Mouse (Mus musculus) heart, postnatal 25 days (tissue): Measurements from ENCODE around the gene Bmpr2. TPM values are rescaled to one million over a fixed set of nuclear protein-coding genes. Genes with fewer than 3 reads are reported as not detected.
"Not testable (repeated sequence)": the region's sequence is repeated elsewhere in the genome, so short reads cannot be mapped to it uniquely, and the experiment has no call there.

Source experiments
- DNase-seq: peaks from one replicate; pipeline ENCODE4 v3.0.0; 2022; ENCODE audit warnings: low spot score
- intact Hi-C: fragments of 180-260 bp; cut with DNase I; formaldehyde crosslinking; loops from one replicate; pipeline ENCODE4 v1.15.1; 2025
- total RNA-seq, 2 experiments: library from RNA; stranded (reverse); gene quantifications; 2 replicates each; pipeline ENCODE4 v1.2.3; 2021

Bmpr2 gene
- 10 to 100 TPM; 39.2 to 46.7 TPM for total RNA-seq

- peak; percentile 84 for DNase-seq
- intact Hi-C loops = loop anchor here (5.0 kb wide), 2 partner anchors 34 to 79 kb away; no protein-coding TSS in a partner anchor
These were observed at the start of gene Bmpr2 for GRCm38 (mm10) chr1:59763164-59763768. TSS of gene Bmpr2 (plus strand) at chr1:59763400.

GRCm38 (mm10) chr1:59719900-59720299 is 43.3 kb upstream of the Bmpr2 start:
- intact Hi-C loops = no loop called here
- DNase-seq = no peak

- DNase-seq = no peak
- intact Hi-C loops = no loop called here
These were observed 37.5 kb upstream of the Bmpr2 start for GRCm38 (mm10) chr1:59725661-59726060.

- intact Hi-C loops = loop anchor here (10.0 kb wide), 1 partner anchor 275 kb away; no protein-coding TSS in a partner anchor
- DNase-seq = no peak
These were observed 33.1 kb upstream of the Bmpr2 start for GRCm38 (mm10) chr1:59730106-59730505.

- DNase-seq = no peak
- intact Hi-C loops = loop anchor here (10.0 kb wide), 1 partner anchor 274 kb away; no protein-coding TSS in a partner anchor
These were observed 32.5 kb upstream of the Bmpr2 start for GRCm38 (mm10) chr1:59730737-59731136.

- intact Hi-C loops = loop anchor here (10.0 kb wide), 1 partner anchor 271 kb away; no protein-coding TSS in a partner anchor
- DNase-seq = no peak
These were observed 29.1 kb upstream of the Bmpr2 start for GRCm38 (mm10) chr1:59734076-59734475.

- no peak for DNase-seq
- intact Hi-C loops = loop anchor here (10.0 kb wide), 1 partner anchor 266 kb away; no protein-coding TSS in a partner anchor
These were observed 24.3 kb upstream of the Bmpr2 start for GRCm38 (mm10) chr1:59738768-59739414.

- intact Hi-C loops = loop anchor here (10.0 kb wide), 1 partner anchor 265 kb away; no protein-coding TSS in a partner anchor
- no peak for DNase-seq
These were observed 23.4 kb upstream of the Bmpr2 start for GRCm38 (mm10) chr1:59739577-59740354.

GRCm38 (mm10) chr1:59749047-59749446 is 14.2 kb upstream of the Bmpr2 start:
- intact Hi-C loops = no loop called here
- no peak for DNase-seq

GRCm38 (mm10) chr1:59749724-59750123 is 13.5 kb upstream of the Bmpr2 start:
- DNase-seq, intact Hi-C loops: not testable (repeated sequence)

GRCm38 (mm10) chr1:59755298-59755697 is 7.9 kb upstream of the Bmpr2 start:
- DNase-seq = no peak
- intact Hi-C loops = no loop called here

GRCm38 (mm10) chr1:59758325-59758724 is 4.9 kb upstream of the Bmpr2 start:
- intact Hi-C loops = no loop called here
- no peak for DNase-seq

- no peak for DNase-seq
- intact Hi-C loops = loop anchor here (5.0 kb wide), 2 partner anchors 35 to 80 kb away; no protein-coding TSS in a partner anchor
These were observed 992 bp upstream of the Bmpr2 start for GRCm38 (mm10) chr1:59762208-59762607.

- intact Hi-C loops = loop anchor here (5.0 kb wide), 2 partner anchors 35 to 80 kb away; no protein-coding TSS in a partner anchor
- DNase-seq = no peak
These were observed 493 bp upstream of the Bmpr2 start for GRCm38 (mm10) chr1:59762651-59763163.

- DNase-seq = peak; percentile 16
- intact Hi-C loops = loop anchor here (5.0 kb wide), 2 partner anchors 33 to 78 kb away; no protein-coding TSS in a partner anchor
These were observed 616 bp downstream of the Bmpr2 start for GRCm38 (mm10) chr1:59763781-59764251.

GRCm38 (mm10) chr1:59764407-59764971 is 1.3 kb downstream of the Bmpr2 start:
- DNase-seq = peak; percentile 28
- intact Hi-C loops = loop anchor here (5.0 kb wide), 2 partner anchors 33 to 78 kb away; no protein-coding TSS in a partner anchor

GRCm38 (mm10) chr1:59765279-59765678 is 2.1 kb downstream of the Bmpr2 start:
- no peak for DNase-seq
- intact Hi-C loops = no loop called here

- DNase-seq = no peak
These were observed 3.4 kb downstream of the Bmpr2 start for GRCm38 (mm10) chr1:59766626-59767025.

GRCm38 (mm10) chr1:59771871-59772270 is 8.7 kb downstream of the Bmpr2 start:
- no peak for DNase-seq
- intact Hi-C loops = no loop called here

More at GRCm38 (mm10) chr1:59766626-59767025, 3.4 kb downstream of the Bmpr2 start:
- intact Hi-C loops = no loop called here
